ENCODE assay signal across 9 mouse cellular contexts in genomic region chr13:101213121-101213916, GRCm38 (mm10).
A peak's percentile ranks its signal among the peaks of the same experiment; 100 is the strongest.
DNase-seq lines count a peak whose midpoint lies in the region; ATAC-seq and TF ChIP-seq lines count a peak whose summit lies in the region.
"Had no signal": no experiment of that assay in that cellular context is flagged by ENCODE, and none has a peak within 500 bp of the region (broad histone marks: within the 10 kb centered on the region; RNA-seq: fewer than 3 reads in every experiment).

No protein-coding gene starts in this region.

- peak overlapping the region; percentile 26 for H3K27ac ChIP-seq in forebrain, embryonic 11.5 days (ENCODE audit: low read depth, low read length)
- peak overlapping the region; percentile 12 for H3K27ac ChIP-seq in midbrain, embryonic 13.5 days
- no peak overlapping the region for H3K27ac ChIP-seq in thymus, adult 2 months (ENCODE audit: control insufficient read depth, insufficient read depth, low read length)
- H3K27ac ChIP-seq in heart, adult 2 months: no peak overlapping the region
- H3K27ac ChIP-seq: macrophage had no signal

- no peaks in the 10 kb centered on the region for H3K27me3 ChIP-seq in forebrain, embryonic 11.5 days (ENCODE audit: control insufficient read depth, insufficient read depth, low read length)
- H3K27me3 ChIP-seq in midbrain, embryonic 13.5 days: no peaks in the 10 kb centered on the region
- no peaks in the 10 kb centered on the region for H3K27me3 ChIP-seq in thymus, adult 2 months (ENCODE audit: control insufficient read depth, insufficient read depth, low read length)
- no peaks in the 10 kb centered on the region for H3K27me3 ChIP-seq in heart, adult 2 months (ENCODE audit: control insufficient read depth, insufficient read depth, low read length)

- peak; percentile 14 for DNase-seq in gastrocnemius, postnatal 10 days
- DNase-seq in gastrocnemius, adult 8-10 months (ENCODE audit: low spot score in 2 of 2): no peak
- DNase-seq in adipocyte (ENCODE audit: low spot score): peak; percentile 7
- peak; percentile 81 for DNase-seq in forebrain, embryonic 11.5 days (ENCODE audit: low spot score)
- DNase-seq in thymus, adult 2 months: no peak
- no peak for DNase-seq in heart, adult 2 months
- no peak for DNase-seq in ovary, postnatal 36 days (ENCODE audit: low spot score)

- TF ChIP-seq POLR2A in thymus, adult 2 months (IDR thresholded peaks at IDR 0.05; ENCODE audit: control insufficient read depth, extremely low read depth, insufficient read depth, low read length, poor library complexity): no peak
- TF ChIP-seq POLR2A in heart, adult 2 months (IDR thresholded peaks at IDR 0.05; ENCODE audit: insufficient read depth, low read depth, low read length): no peak

- ATAC-seq in forebrain, embryonic 11.5 days (replicated peaks; ENCODE audit: low FRiP score): peak; percentile 71
- peak; percentile 32; the same call in 1 of the 2 replicates for ATAC-seq in midbrain, embryonic 13.5 days

- H3K4me3 ChIP-seq in forebrain, embryonic 11.5 days (ENCODE audit: low read depth, low read length): no peak overlapping the region
- no peak overlapping the region for H3K4me3 ChIP-seq in midbrain, embryonic 13.5 days (replicated peaks)
- H3K4me3 ChIP-seq in thymus, adult 2 months (ENCODE audit: control insufficient read depth, insufficient read depth, low read length): no peak overlapping the region
- no peak overlapping the region for H3K4me3 ChIP-seq in heart, adult 2 months

- no peaks in the 10 kb centered on the region for H3K79me2 ChIP-seq in heart, adult 2 months (replicated peaks; ENCODE audit: control insufficient read depth, insufficient read depth, low read length)

- H3K4me2 ChIP-seq in forebrain, embryonic 11.5 days (ENCODE audit: low read depth, low read length, severe bottlenecking): no peak overlapping the region
- H3K4me2 ChIP-seq in midbrain, embryonic 13.5 days (replicated peaks): no peak overlapping the region

- no peak overlapping the region for H3K9ac ChIP-seq in forebrain, embryonic 11.5 days (ENCODE audit: low read length)
- no peak overlapping the region for H3K9ac ChIP-seq in midbrain, embryonic 13.5 days (replicated peaks)
- H3K9ac ChIP-seq in heart, adult 2 months (ENCODE audit: low read depth, low read length): no peak overlapping the region

- WGBS in forebrain, embryonic 11.5 days: 32% methylated on average over 13 of the region's 13 CpGs
- WGBS in midbrain, embryonic 13.5 days: 34% methylated on average over 13 of the region's 13 CpGs
- WGBS in thymus, adult 2 months: 90% methylated on average over 13 of the region's 13 CpGs
- 57% methylated on average over 13 of the region's 13 CpGs for WGBS in heart, adult 2 months

- TF ChIP-seq CTCF in thymus, adult 2 months (IDR thresholded peaks at IDR 0.05; ENCODE audit: borderline replicate concordance, control insufficient read depth, extremely low read depth, insufficient read depth, low read length, poor library complexity): no peak
- no peak for TF ChIP-seq CTCF in heart, adult 2 months (IDR thresholded peaks at IDR 0.05)

- intact Hi-C loops in heart, adult 2 months (cut with DNase I): no loop called here

- no peak for TF ChIP-seq EP300 in heart, adult 2 months (IDR thresholded peaks at IDR 0.05; ENCODE audit: insufficient read depth, low read depth, low read length)

- H3K36me3 ChIP-seq in forebrain, embryonic 11.5 days (ENCODE audit: control insufficient read depth, insufficient read depth, low read length): no peaks in the 10 kb centered on the region
- no peaks in the 10 kb centered on the region for H3K36me3 ChIP-seq in midbrain, embryonic 13.5 days
- H3K36me3 ChIP-seq in thymus, adult 2 months (ENCODE audit: control insufficient read depth, insufficient read depth, low read length): no peaks in the 10 kb centered on the region
- no peaks in the 10 kb centered on the region for H3K36me3 ChIP-seq in heart, adult 2 months (ENCODE audit: control insufficient read depth, insufficient read depth, low read length)

- H3K9me3 ChIP-seq in forebrain, embryonic 11.5 days (ENCODE audit: control insufficient read depth, low read length): no peaks in the 10 kb centered on the region
- no peaks in the 10 kb centered on the region for H3K9me3 ChIP-seq in midbrain, embryonic 13.5 days

- peaks cover 12% of the 10 kb centered on the region for H3K4me1 ChIP-seq in forebrain, embryonic 11.5 days (replicated peaks; ENCODE audit: control insufficient read depth, insufficient read depth, low read length)
- peaks cover 32% of the 10 kb centered on the region for H3K4me1 ChIP-seq in midbrain, embryonic 13.5 days (replicated peaks)
- 0 out of 2 replicates have a peak, but pooled peaks cover 1% of the 10 kb centered on the region for H3K4me1 ChIP-seq in thymus, adult 2 months (replicated peaks; ENCODE audit: control insufficient read depth, insufficient read depth, low read length)
- no peaks in the 10 kb centered on the region; the same call in 1 of the 2 replicates for H3K4me1 ChIP-seq in heart, adult 2 months (ENCODE audit: control insufficient read depth, insufficient read depth, low read length)

Comparison
In these comparisons a context has a peak if more than half of its experiments do, and no peak if none do; other contexts are left out.
1. DNase-seq: peak in gastrocnemius, postnatal 10 days (single experiment), adipocyte (single experiment) and forebrain, embryonic 11.5 days (single experiment); none in gastrocnemius, adult 8-10 months (0 of 2), thymus, adult 2 months (single experiment), heart, adult 2 months (0 of 2) and ovary, postnatal 36 days (single experiment).
2. H3K27ac ChIP-seq: peak in forebrain, embryonic 11.5 days (single experiment) and midbrain, embryonic 13.5 days (single experiment); none in thymus, adult 2 months (single experiment) and heart, adult 2 months (single experiment).